Mouse (Mus musculus) G1E-ER4 (cell line): ENCODE results near the gene Myom1. TPM values are rescaled to one million over a fixed set of nuclear protein-coding genes. Genes with fewer than 3 reads are reported as not detected.

Experiments used
- GATA1 ChIP-seq: IDR thresholded peaks from one replicate; pipeline ENCODE4 v1.8.0; 2012; ENCODE audit warnings: low read length, inconsistent platforms
- polyA plus RNA-seq: library from polyadenylated mRNA; stranded (reverse); fragments of >175 nt; gene quantifications from 2 replicates; pipeline ENCODE4 v1.2.3, GENCODE M21; 2012

Myom1 gene
- polyA plus RNA-seq, 1 experiment, result 0.22 TPM

GRCm38 (mm10) chr17:70989991-70990390, 12.4 kb upstream of the Myom1 start:
- TF ChIP-seq GATA1, result no peak

GRCm38 (mm10) chr17:70990403-70991303, 11.8 kb upstream of the Myom1 start:
- TF ChIP-seq GATA1, result no peak

GRCm38 (mm10) chr17:70991706-70992625, 10.5 kb upstream of the Myom1 start:
- no peak for TF ChIP-seq GATA1

GRCm38 (mm10) chr17:70992662-70993061, 9.8 kb upstream of the Myom1 start:
- no peak for TF ChIP-seq GATA1

- TF ChIP-seq GATA1, result no peak
Measured at GRCm38 (mm10) chr17:70993385-70993807, 9.0 kb upstream of the Myom1 start.

GRCm38 (mm10) chr17:70994671-70995070, 7.8 kb upstream of the Myom1 start:
- TF ChIP-seq GATA1, result no peak

- TF ChIP-seq GATA1, result no peak
Measured at GRCm38 (mm10) chr17:70995551-70995950, 6.9 kb upstream of the Myom1 start.

- TF ChIP-seq GATA1, result no peak
Measured at GRCm38 (mm10) chr17:70997836-70998235, 4.6 kb upstream of the Myom1 start.

- TF ChIP-seq GATA1, result no peak
Measured at GRCm38 (mm10) chr17:70998400-70998975, 3.9 kb upstream of the Myom1 start.

- no peak for TF ChIP-seq GATA1
Measured at GRCm38 (mm10) chr17:70999187-70999586, 3.2 kb upstream of the Myom1 start.

GRCm38 (mm10) chr17:71000255-71000654, 2.2 kb upstream of the Myom1 start:
- no peak for TF ChIP-seq GATA1

- TF ChIP-seq GATA1, result no peak
Measured at GRCm38 (mm10) chr17:71001067-71001466, 1.4 kb upstream of the Myom1 start.

GRCm38 (mm10) chr17:71001699-71002080, 743 bp upstream of the Myom1 start:
- TF ChIP-seq GATA1, result no peak

GRCm38 (mm10) chr17:71002744-71003094, 286 bp downstream of the Myom1 start, which contains the start of gene Myl12a:
Gene Myl12a, minus strand, starts transcription at chr17:71002878.
- no peak for TF ChIP-seq GATA1

GRCm38 (mm10) chr17:71003112-71003511, 679 bp downstream of the Myom1 start:
- TF ChIP-seq GATA1, result no peak

GRCm38 (mm10) chr17:71003721-71004120, 1.3 kb downstream of the Myom1 start:
- no peak for TF ChIP-seq GATA1
